Mouse (Mus musculus) liver, adult 2 months (tissue): ENCODE data around the gene Rmnd1.
"Not testable (repeated sequence)": the region's sequence is repeated elsewhere in the genome, so short reads cannot be mapped to it uniquely, and the experiment has no call there.

ENCODE experiments used
- CTCF ChIP-seq: fragments of 200-500 bp; IDR thresholded peaks from 2 replicates; pipeline ENCODE4 v1.5.1; 2011; ENCODE audit warnings: low read depth, low read length, control low read depth
- POLR2A ChIP-seq: fragments of 200-500 bp; IDR thresholded peaks from 2 replicates; pipeline ENCODE4 v1.6.1; 2011; ENCODE audit warnings: low read length, control low read depth; ENCODE audit not compliant: insufficient read depth; ENCODE audit errors: extremely low read depth

DNA sequence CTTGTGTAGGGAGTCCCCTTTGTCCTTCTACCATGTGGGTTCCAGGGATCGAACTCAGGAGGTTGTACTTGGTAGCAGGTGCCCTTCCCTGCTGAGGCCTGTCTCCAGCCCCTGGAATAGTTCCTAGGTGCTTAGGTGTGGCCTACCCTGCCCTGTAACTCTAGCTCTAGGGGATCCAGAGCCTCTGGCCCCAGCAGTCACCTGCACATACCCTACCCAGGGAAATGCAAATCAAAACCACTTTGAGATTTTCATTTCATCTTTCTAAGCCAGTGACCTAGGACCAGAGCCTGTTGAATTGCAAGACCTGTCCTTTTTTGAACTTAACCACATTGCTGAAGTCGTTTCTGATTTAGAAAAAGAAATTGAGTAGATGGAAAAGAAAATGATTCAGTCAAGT lies 1.7 kb upstream of the Rmnd1 start:
- not testable (repeated sequence) for TF ChIP-seq CTCF, POLR2A
